Mouse (Mus musculus) kidney, postnatal 0 days (tissue): ENCODE measurements around the gene Riiad1. TPM values are rescaled to one million over a fixed set of nuclear protein-coding genes. Genes with fewer than 3 reads are reported as not detected.
A peak's percentile ranks its signal among the peaks of the same experiment; 100 is the strongest.

ENCODE experiments used
- ATAC-seq: fragments of 200-750 bp; cut with Nextera tagmentation; replicated peaks from 2 replicates; pipeline ENCODE4 v1.8.0; 2017; ENCODE audit warnings: low read depth, moderate number of reproducible peaks, moderate TSS enrichment, moderate library complexity; ENCODE audit not compliant: low FRiP score
- DNase-seq: peaks from one replicate; pipeline ENCODE4 v3.0.0-alpha.2; 2016; ENCODE audit warnings: low spot score
- H3K27ac ChIP-seq: fragments of 300-500 bp; sonication (generic); 2 replicates; pipeline ENCODE4 v1.5.1; 2014; ENCODE audit warnings: mild to moderate bottlenecking
- H3K27me3 ChIP-seq: fragments of 300-500 bp; sonication (generic); 2 replicates; pipeline ENCODE4 v1.6.1; 2014; ENCODE audit warnings: low read length, mixed read lengths; ENCODE audit not compliant: insufficient read depth
- H3K36me3 ChIP-seq: fragments of 300-500 bp; sonication (generic); 2 replicates; pipeline ENCODE4 v1.6.1; 2014; ENCODE audit warnings: low read length, mixed read lengths; ENCODE audit not compliant: insufficient read depth
- H3K4me1 ChIP-seq: fragments of 300-500 bp; sonication (generic); replicated peaks from 2 replicates; pipeline ENCODE4 v1.6.1; 2014; ENCODE audit warnings: antibody characterized with exemption, low read length, mixed read lengths; ENCODE audit not compliant: insufficient read depth
- H3K4me2 ChIP-seq: fragments of 300-500 bp; sonication (generic); 2 replicates; pipeline ENCODE4 v1.6.1; 2014; ENCODE audit warnings: mild to moderate bottlenecking, low read length, moderate library complexity, mixed read lengths
- H3K4me3 ChIP-seq: fragments of 300-500 bp; sonication (generic); replicated peaks from 2 replicates; pipeline ENCODE4 v1.5.1; 2014; ENCODE audit warnings: low read depth, low read length
- H3K9ac ChIP-seq: fragments of 300-500 bp; sonication (generic); 2 replicates; pipeline ENCODE4 v1.6.1; 2014; ENCODE audit warnings: low read depth, low read length
- H3K9me3 ChIP-seq: fragments of 300-500 bp; sonication (generic); replicated peaks from 2 replicates; pipeline ENCODE4 v1.6.1; 2016; ENCODE audit warnings: low read length, inconsistent platforms, mixed read lengths
- CTCF ChIP-seq: IDR thresholded peaks from 2 replicates; pipeline ENCODE4 v1.5.1; 2016; ENCODE audit warnings: antibody characterized with exemption, low read depth, mild to moderate bottlenecking, moderate library complexity
- WGBS: fragments of 180-500 bp; shearing (Covaris S2); extraction: QIAGEN DNeasy Blood & Tissue Kit; methylation state at CpG from one replicate; pipeline ENCODE4 v1.1.7; 2014; 5-methylcytosine and 5-hydroxymethylcytosine counted together
- polyA plus RNA-seq: library from polyadenylated mRNA; unstranded; fragments of >200 nt; fragmentation: Nextera tagmentation; extraction: Ambion mirVana; gene quantifications from 2 replicates; pipeline ENCODE4 v1.2.1, GENCODE M21; 2015

Riiad1 gene
- polyA plus RNA-seq, 1 experiment from 2014 or later, result 2.0 TPM

DNA sequence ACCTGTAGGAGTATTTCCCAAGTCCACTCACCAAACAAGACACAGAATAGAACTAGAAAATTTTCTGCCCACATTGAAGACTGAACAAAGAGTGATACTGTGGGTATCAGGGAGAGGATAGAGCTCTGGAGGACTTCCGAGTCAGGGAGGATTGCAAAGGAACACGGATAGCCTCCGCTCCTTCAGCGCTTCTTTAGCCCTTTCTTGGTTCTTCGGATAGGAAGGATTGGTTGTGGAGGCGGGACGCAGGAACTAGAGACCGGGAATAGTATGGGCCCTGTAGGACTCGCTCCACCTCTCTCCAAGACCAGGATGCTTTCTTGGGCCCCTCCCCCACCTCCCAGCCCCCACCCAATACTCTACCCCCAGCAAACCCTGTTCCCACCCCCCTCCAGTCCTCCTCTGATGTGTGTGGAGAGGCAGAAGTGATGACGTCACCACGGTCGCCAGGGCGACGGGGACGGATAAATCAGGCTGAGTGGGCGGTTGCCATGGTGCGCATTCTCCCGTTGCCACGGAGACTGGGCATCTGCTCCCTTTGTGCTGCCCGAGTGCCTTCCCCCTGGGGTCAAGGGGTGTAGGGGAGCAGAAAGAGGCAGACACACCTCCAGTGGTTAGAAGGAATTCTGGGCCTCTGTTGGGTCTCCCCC is 3.8 kb upstream of the Riiad1 start:
- Histone ChIP-seq H3K9ac (no peak overlapping the region), H3K27me3 (peaks cover 3% of the 10 kb centered on the region; the same call in 1 of the 2 replicates), H3K9me3 (no peaks in the 10 kb centered on the region), H3K4me2 (no peak overlapping the region), H3K4me1 (no peaks in the 10 kb centered on the region), H3K4me3 (no peak overlapping the region), H3K36me3 (no peaks in the 10 kb centered on the region), H3K27ac (no peak overlapping the region)
- DNase-seq (no peak), ATAC-seq (0 out of 2 replicates have a peak, but pooled peaks have one; percentile 33)
- WGBS, result 25% methylated on average over 20 of the region's 20 CpGs
- TF ChIP-seq CTCF, result no peak

DNA sequence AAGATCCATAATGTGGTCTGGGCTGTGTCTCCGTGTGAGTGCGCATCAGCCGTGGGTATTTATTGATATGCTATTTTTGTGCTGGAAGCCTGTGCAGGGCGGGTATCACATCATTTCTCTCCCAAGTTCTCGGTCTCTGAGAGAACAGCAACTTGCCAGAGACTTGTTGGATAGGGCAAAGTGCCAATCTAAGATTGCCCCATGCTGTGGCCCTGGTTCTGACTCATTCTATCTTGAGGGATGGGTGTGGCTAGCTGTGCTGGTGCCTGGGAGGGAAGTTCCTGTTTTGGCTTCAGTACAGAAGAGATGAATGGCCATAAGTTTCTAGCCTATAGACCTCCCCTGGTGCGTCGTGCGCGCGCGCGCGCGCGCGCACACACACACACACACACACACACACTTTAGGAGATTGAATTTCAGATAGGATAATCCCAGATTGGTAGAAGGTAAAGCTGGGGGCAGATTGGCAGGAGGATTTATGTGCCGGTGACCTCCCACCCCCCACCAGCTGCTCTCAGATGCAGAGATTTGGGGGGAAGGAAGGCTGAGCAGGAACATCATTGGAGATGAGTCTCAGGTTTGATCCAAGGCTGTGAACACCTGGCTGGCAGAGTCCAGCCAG is 2.7 kb upstream of the Riiad1 start:
- H3K9me3 ChIP-seq, result no peaks in the 10 kb centered on the region
- DNase-seq, result no peak
- no peaks in the 10 kb centered on the region for H3K4me1 ChIP-seq
- no peak overlapping the region for H3K27ac ChIP-seq
- no peaks in the 10 kb centered on the region for H3K36me3 ChIP-seq
- no peak for TF ChIP-seq CTCF
- H3K4me2 ChIP-seq, result no peak overlapping the region
- ATAC-seq, result no peak
- H3K4me3 ChIP-seq, result no peak overlapping the region
- H3K9ac ChIP-seq, result no peak overlapping the region
- H3K27me3 ChIP-seq, result peaks cover 5% of the 10 kb centered on the region; the same call in 1 of the 2 replicates
- 87% methylated on average over 17 of the region's 17 CpGs for whole genome bisulfite sequencing

DNA sequence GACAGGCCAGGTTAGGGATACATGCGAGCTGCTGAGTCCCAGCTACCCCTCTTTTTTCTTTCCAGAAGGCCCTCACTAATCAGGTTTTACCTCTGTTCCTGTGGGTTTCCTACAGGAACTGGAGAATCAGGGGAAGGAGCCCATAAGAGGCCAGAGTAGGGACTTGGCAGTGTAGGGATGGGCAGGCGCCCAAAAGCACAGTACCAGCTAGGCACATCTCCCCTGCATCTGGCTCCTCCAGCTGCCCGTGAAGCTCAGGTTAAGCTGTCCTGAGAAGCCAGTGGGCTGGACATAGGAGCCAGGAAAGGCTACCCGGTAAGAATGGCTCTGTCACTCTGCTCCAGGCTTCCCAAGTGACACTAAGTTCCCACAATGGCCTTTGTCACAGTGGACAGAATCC is 1.3 kb upstream of the Riiad1 start:
- ATAC-seq, result no peak
- 67% methylated on average over 4 of the region's 4 CpGs for WGBS
- no peak overlapping the region for H3K4me3 ChIP-seq

DNA sequence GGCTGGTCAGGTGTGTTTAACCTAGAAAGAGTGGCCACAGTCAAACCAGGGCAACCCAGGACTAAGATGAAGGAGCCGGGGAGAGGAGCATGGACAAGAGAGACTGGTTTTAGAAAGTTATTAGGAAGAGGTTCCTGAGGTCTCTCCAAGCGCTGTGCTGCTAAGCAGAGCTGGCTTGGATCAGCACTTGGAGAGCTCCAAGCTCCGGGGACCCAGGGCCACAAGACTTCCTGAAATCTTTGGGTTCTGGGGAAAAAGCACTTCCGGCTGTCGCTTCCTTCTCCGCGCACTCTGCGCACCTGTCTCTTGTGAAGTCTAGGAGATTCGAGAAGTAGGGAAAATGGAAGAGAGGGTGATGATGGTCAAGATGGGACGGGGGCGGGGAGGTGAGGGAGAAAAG is 577 bp downstream of the Riiad1 start:
- ATAC-seq, result no peak
- Histone ChIP-seq H3K4me2 (peak overlapping the region; percentile 45), H3K27ac (no peak overlapping the region), H3K9ac (no peak overlapping the region), H3K4me1 (no peaks in the 10 kb centered on the region), H3K4me3 (no peak overlapping the region), H3K36me3 (no peaks in the 10 kb centered on the region), H3K9me3 (no peaks in the 10 kb centered on the region), H3K27me3 (peaks cover 5% of the 10 kb centered on the region; the same call in 1 of the 2 replicates)
- 3% methylated on average over 11 of the region's 11 CpGs for WGBS
- TF ChIP-seq CTCF, result no peak
- peak; percentile 57 for DNase-seq

More for the DNA sequence above, 1.3 kb upstream of the Riiad1 start:
- TF ChIP-seq CTCF, result no peak
- peaks cover 5% of the 10 kb centered on the region; the same call in 1 of the 2 replicates for H3K27me3 ChIP-seq
- H3K4me2 ChIP-seq, result no peak overlapping the region
- H3K36me3 ChIP-seq, result no peaks in the 10 kb centered on the region
- no peak overlapping the region for H3K9ac ChIP-seq
- no peaks in the 10 kb centered on the region for H3K9me3 ChIP-seq
- H3K27ac ChIP-seq, result no peak overlapping the region
- H3K4me1 ChIP-seq, result no peaks in the 10 kb centered on the region
- no peak for DNase-seq

DNA sequence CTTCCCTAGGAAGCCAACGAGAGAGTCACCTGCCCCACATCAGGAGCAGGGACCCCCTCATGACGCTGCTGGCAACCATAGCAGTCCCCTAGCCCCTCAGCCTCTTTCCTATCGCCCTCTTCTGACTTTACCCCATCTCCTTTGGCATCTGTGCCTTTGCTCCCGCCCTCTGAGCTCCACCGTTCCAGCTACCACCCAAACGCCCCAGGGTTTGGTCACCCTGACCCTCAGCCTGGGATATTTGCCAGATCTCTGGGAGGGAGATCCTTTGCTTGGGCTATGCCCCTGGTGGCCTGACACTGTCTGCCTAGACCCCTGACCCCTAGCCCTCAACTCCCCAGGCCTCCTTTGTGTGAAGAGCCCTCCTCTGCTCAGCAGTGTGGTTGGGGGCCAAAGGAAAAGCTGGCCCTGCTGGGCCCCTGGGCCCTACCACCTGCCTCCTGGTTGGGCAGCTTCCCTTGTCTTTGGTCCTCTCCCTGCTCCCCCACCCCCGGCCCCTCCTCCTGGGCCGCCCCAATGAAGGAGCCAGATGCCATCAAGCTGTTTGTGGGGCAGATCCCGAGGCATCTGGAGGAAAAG is 1.5 kb downstream of the Riiad1 start:
- no peaks in the 10 kb centered on the region for H3K36me3 ChIP-seq
- no peak for TF ChIP-seq CTCF
- H3K9me3 ChIP-seq, result no peaks in the 10 kb centered on the region
- H3K9ac ChIP-seq, result no peak overlapping the region
- H3K27ac ChIP-seq, result no peak overlapping the region
- H3K4me1 ChIP-seq, result no peaks in the 10 kb centered on the region
- DNase-seq (no peak), ATAC-seq (no peak)
- WGBS, result 11% methylated on average over 9 of the region's 9 CpGs
- peaks cover 5% of the 10 kb centered on the region; the same call in 1 of the 2 replicates for H3K27me3 ChIP-seq
- no peak overlapping the region for H3K4me2 ChIP-seq
- no peak overlapping the region for H3K4me3 ChIP-seq

DNA sequence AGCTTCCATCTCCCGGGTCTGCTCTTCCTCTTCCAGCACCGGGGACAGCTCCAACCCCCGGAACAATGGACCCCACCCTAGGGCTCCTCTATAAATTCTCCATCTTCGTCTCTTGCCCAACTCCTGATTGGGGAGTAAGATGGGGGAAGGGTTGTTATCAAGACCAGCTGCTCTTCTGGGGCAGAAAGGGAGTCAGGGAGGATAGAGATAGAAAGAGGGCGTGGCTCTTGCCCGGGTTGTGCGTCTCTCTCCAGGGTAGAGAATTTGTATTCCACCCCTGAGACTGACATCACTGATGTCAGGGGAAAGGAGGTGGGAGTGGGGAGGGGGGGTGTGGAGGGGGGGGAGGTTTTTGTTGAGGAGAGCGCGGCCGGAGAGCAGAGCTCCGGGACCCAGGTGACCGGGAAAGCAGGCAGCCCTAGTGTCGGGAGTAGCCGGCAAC is 2.1 kb downstream of the Riiad1 start, which contains the start of gene Celf3:
Gene Celf3 (plus strand): TSS at position 315 of the 442 bp plus-strand sequence.
- no peak within 1 kb of the TSS for H3K4me2 ChIP-seq
- no peak for TF ChIP-seq CTCF
- H3K4me3 ChIP-seq, result no peak within 1 kb of the TSS
- H3K36me3 ChIP-seq, result no peaks in the 10 kb centered on the region
- DNase-seq (peak; percentile 23), ATAC-seq (no peak)
- H3K27ac ChIP-seq, result no peak within 1 kb of the TSS
- H3K4me1 ChIP-seq, result no peaks in the 10 kb centered on the region
- no peaks in the 10 kb centered on the region for H3K9me3 ChIP-seq
- WGBS, result 3% methylated on average over 14 of the region's 14 CpGs
- H3K27me3 ChIP-seq, result peaks cover 5% of the 10 kb centered on the region; the same call in 1 of the 2 replicates
- no peak within 1 kb of the TSS for H3K9ac ChIP-seq
